Mouse (Mus musculus) kidney, embryonic 15.5 days (tissue): ENCODE measurements around the gene Kcng1. TPM values are rescaled to one million over a fixed set of nuclear protein-coding genes. Genes with fewer than 3 reads are reported as not detected.
A peak's percentile ranks its signal among the peaks of the same experiment; 100 is the strongest.

ENCODE experiments used
- ATAC-seq: fragments of 200-750 bp; cut with Nextera tagmentation; replicated peaks from 2 replicates; pipeline ENCODE4 v1.8.0; 2017; ENCODE audit warnings: moderate TSS enrichment; ENCODE audit not compliant: low FRiP score
- H3K27ac ChIP-seq: fragments of 300-500 bp; sonication (generic); 2 replicates; pipeline ENCODE4 v1.5.1; 2015; ENCODE audit warnings: mild to moderate bottlenecking, inconsistent platforms
- H3K27me3 ChIP-seq: fragments of 300-500 bp; sonication (generic); 2 replicates; pipeline ENCODE4 v1.6.1; 2015; ENCODE audit warnings: inconsistent platforms
- H3K36me3 ChIP-seq: fragments of 300-500 bp; sonication (generic); 2 replicates; pipeline ENCODE4 v1.6.1; 2015; ENCODE audit warnings: inconsistent platforms
- H3K4me1 ChIP-seq: fragments of 300-500 bp; sonication (generic); 2 replicates; pipeline ENCODE4 v1.6.1; 2015; ENCODE audit warnings: inconsistent platforms
- H3K4me2 ChIP-seq: fragments of 300-500 bp; sonication (generic); 2 replicates; pipeline ENCODE4 v1.6.1; 2015; ENCODE audit warnings: moderate library complexity, mild to moderate bottlenecking, inconsistent platforms
- H3K4me3 ChIP-seq: fragments of 300-500 bp; sonication (generic); replicated peaks from 2 replicates; pipeline ENCODE4 v1.5.1; 2015; ENCODE audit warnings: mild to moderate bottlenecking, inconsistent platforms
- H3K9ac ChIP-seq: fragments of 300-500 bp; sonication (generic); 2 replicates; pipeline ENCODE4 v1.6.1; 2015; ENCODE audit warnings: mild to moderate bottlenecking, inconsistent platforms
- H3K9me3 ChIP-seq: fragments of 300-500 bp; sonication (generic); replicated peaks from 2 replicates; pipeline ENCODE4 v1.6.1; 2016; ENCODE audit warnings: inconsistent platforms
- WGBS: fragments of 180-500 bp; shearing (Covaris S2); methylation state at CpG from one replicate; pipeline ENCODE4 v1.1.7; 2015; ENCODE audit warnings: mixed read lengths; 5-methylcytosine and 5-hydroxymethylcytosine counted together
- polyA plus RNA-seq: library from polyadenylated mRNA; unstranded; fragments of >200 nt; fragmentation: Nextera tagmentation; extraction: Ambion mirVana; gene quantifications from 2 replicates; pipeline ENCODE4 v1.2.1, GENCODE M21; 2015

The Kcng1 gene
- polyA plus RNA-seq, 1 experiment from 2014 or later = 3.1 TPM

GRCm38 (mm10) chr2:168257188-168257587, 24.3 kb downstream of the Kcng1 start:
- H3K4me1 ChIP-seq = no peaks in the 10 kb centered on the region
- no peak overlapping the region for H3K4me3 ChIP-seq
- ATAC-seq = no peak
- H3K9me3 ChIP-seq = no peaks in the 10 kb centered on the region
- no peaks in the 10 kb centered on the region for H3K36me3 ChIP-seq
- 87% methylated on average over 4 of the region's 4 CpGs for WGBS
- H3K4me2 ChIP-seq = no peak overlapping the region
- no peak overlapping the region for H3K27ac ChIP-seq
- peaks cover 4% of the 10 kb centered on the region; the same call in 1 of the 2 replicates for H3K27me3 ChIP-seq
- H3K9ac ChIP-seq = no peak overlapping the region

DNA sequence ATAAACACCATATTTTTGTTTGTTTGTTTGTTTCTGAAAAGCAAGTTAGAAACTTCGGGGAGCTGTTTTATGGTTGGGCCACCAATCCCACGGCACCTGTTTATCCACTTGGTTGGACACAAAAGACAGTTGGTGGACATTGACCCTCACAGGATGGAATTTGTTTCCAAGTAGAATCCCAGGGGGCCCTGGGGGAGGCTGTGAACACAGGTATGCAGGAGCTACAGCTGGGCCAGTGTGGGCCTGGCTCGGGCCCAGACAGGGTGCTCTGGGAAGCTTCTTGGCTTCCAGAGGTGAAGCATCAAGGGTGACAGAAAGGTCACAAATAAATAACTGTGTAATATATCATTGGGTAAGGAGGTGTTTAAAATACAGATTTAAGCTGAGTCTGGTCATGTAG, 25.0 kb downstream of the Kcng1 start:
- Histone ChIP-seq H3K4me3 (no peak overlapping the region), H3K27me3 (peaks cover under 1% of the 10 kb centered on the region; the same call in 1 of the 2 replicates), H3K27ac (no peak overlapping the region), H3K4me1 (no peaks in the 10 kb centered on the region), H3K9ac (no peak overlapping the region), H3K36me3 (no peaks in the 10 kb centered on the region), H3K9me3 (no peaks in the 10 kb centered on the region), H3K4me2 (no peak overlapping the region)
- no peak for ATAC-seq
- 74% methylated on average over 3 of the region's 3 CpGs for WGBS

DNA sequence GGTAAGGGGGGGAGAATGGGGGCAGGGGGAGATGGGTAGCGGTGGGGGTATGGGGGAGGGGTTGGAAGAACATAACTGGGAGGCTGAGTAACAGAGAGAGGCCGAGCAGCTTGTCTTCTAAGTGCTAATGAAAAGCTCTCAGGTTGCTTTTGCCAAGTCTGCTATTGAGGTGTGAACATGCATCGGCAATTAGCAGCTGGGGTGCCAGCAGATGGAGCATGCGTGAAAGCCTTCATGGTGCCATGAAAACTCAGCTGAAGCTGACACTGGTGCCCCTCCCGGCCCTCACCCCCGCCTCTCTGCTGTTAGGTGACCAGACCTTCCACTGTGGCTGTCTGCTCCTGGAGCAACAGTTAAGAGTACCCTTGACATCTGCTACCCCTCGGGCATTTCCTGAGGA, 27.7 kb downstream of the Kcng1 start:
- no peaks in the 10 kb centered on the region for H3K36me3 ChIP-seq
- 0 out of 2 replicates have a peak, but pooled peaks cover 4% of the 10 kb centered on the region for H3K4me1 ChIP-seq
- no peak overlapping the region for H3K27ac ChIP-seq
- 38% methylated on average over 7 of the region's 7 CpGs for WGBS
- H3K9me3 ChIP-seq = no peaks in the 10 kb centered on the region
- no peak overlapping the region for H3K4me3 ChIP-seq
- no peak overlapping the region for H3K4me2 ChIP-seq
- 0 out of 2 replicates have a peak, but pooled peaks cover 4% of the 10 kb centered on the region for H3K27me3 ChIP-seq
- no peak for ATAC-seq
- H3K9ac ChIP-seq = no peak overlapping the region

DNA sequence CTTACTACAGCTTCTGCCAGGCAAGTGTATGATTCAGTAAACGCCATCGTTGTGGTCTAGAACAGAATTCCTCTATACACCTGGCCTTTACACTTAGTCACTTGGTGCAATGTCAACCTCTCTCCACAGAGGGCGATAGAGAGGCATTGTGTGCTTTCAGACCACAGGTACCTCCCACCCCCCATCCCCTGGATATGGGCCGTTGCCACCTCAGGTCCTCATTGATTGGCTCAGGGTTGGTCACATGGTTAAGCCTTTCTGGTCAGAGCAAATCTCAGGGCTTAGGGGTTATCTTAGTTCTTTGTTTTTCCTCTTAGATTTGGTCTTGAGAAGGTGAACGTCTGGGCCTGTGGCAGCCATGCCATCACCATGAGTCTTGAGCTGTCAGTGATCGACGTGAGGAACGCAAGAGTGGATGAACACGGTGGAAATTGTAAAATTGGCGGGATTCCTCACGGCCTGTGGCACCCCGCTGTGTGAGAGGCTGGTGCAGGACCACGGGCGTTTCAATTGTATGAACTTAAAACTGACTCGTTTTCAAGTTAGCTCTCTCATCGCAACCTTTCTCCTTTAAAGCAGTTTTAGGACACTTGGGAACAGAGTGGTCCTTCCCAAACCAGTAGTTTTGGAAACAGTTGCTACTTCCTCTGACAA, 28.8 kb downstream of the Kcng1 start:
- no peak overlapping the region for H3K27ac ChIP-seq
- H3K27me3 ChIP-seq = 0 out of 2 replicates have a peak, but pooled peaks cover 4% of the 10 kb centered on the region
- 0 out of 2 replicates have a peak, but pooled peaks have one; percentile 41 for ATAC-seq
- no peaks in the 10 kb centered on the region for H3K36me3 ChIP-seq
- no peak overlapping the region; the same call in 1 of the 2 replicates for H3K4me3 ChIP-seq
- no peaks in the 10 kb centered on the region for H3K9me3 ChIP-seq
- 14% methylated on average over 16 of the region's 16 CpGs for WGBS
- no peak overlapping the region for H3K9ac ChIP-seq
- H3K4me2 ChIP-seq = peak overlapping the region; percentile 34; the same call in 1 of the 2 replicates
- H3K4me1 ChIP-seq = 0 out of 2 replicates have a peak, but pooled peaks cover 4% of the 10 kb centered on the region

DNA sequence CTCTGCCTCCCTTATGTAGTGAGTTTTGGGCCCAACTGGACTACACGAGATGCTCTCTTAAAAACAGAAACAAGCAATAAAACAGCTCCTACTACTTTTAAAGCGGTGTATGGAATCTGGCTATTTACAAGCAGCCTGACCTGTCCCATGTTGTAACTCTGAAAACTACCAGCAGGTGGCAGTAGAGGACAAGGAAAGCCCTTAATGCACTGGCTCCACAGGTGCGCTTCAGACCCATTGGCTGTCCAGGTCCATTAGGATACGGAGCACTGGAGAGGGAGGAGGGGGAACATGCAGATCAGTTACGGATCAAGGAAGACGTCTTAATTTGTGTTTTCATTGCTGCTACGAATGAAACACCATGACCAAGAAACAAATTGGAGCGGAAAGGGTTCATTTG, 31.3 kb downstream of the Kcng1 start:
- 0 out of 2 replicates have a peak, but pooled peaks cover 4% of the 10 kb centered on the region for H3K4me1 ChIP-seq
- no peak overlapping the region for H3K4me2 ChIP-seq
- 14% methylated on average over 8 of the region's 8 CpGs for WGBS
- no peaks in the 10 kb centered on the region for H3K36me3 ChIP-seq
- no peak overlapping the region for H3K4me3 ChIP-seq
- no peak overlapping the region for H3K9ac ChIP-seq
- no peak overlapping the region for H3K27ac ChIP-seq
- no peak for ATAC-seq
- H3K27me3 ChIP-seq = 0 out of 2 replicates have a peak, but pooled peaks cover 7% of the 10 kb centered on the region
- H3K9me3 ChIP-seq = no peaks in the 10 kb centered on the region

- WGBS = 38% methylated on average over 2 of the region's 2 CpGs
Observed at GRCm38 (mm10) chr2:168248856-168249245, 32.7 kb downstream of the Kcng1 start.

DNA sequence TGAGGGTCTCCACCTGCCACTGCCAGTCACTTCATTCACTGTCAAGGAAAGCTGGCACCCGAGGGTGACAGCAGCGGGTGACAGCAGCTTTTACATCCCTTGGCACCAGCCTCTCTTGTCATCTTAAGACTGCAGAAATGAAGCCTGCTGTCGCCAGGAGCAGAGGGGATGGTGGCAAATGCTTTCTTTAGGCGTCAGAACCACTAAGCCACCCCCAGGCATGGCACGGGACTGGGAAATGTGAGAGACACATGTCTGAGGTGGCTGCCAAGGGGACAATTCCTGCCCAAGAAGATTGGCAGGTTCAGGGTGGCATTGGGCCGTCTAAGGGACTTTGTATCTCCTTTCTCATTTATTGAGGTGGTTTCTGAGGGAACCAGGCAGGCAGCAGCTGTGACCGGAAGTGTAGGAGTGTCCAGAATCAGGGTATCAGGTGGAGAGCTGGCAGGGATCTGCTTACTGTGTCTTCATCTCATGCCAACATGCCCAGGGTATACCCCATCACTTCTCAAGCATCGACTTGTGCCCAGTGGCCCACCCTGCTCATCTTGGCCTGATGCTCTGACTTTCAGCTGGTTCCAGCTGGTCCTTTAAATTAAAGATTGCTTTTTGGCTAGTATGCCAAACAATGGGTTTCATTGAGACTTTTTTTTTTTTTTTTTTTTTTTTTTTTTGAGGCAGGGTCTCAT, 33.2 kb downstream of the Kcng1 start:
- 0 out of 2 replicates have a peak, but pooled peaks cover 4% of the 10 kb centered on the region for H3K4me1 ChIP-seq
- no peak for ATAC-seq
- no peaks in the 10 kb centered on the region for H3K36me3 ChIP-seq
- peaks cover 13% of the 10 kb centered on the region; the same call in 1 of the 2 replicates for H3K27me3 ChIP-seq
- WGBS = 69% methylated on average over 8 of the region's 8 CpGs
- H3K9me3 ChIP-seq = no peaks in the 10 kb centered on the region
- no peak overlapping the region for H3K4me3 ChIP-seq
- no peak overlapping the region for H3K27ac ChIP-seq
- H3K9ac ChIP-seq = no peak overlapping the region
- no peak overlapping the region for H3K4me2 ChIP-seq

More at GRCm38 (mm10) chr2:168248856-168249245, 32.7 kb downstream of the Kcng1 start:
- Histone ChIP-seq H3K9ac (no peak overlapping the region), H3K27ac (no peak overlapping the region), H3K4me3 (no peak overlapping the region), H3K27me3 (peaks cover 13% of the 10 kb centered on the region; the same call in 1 of the 2 replicates), H3K4me1 (0 out of 2 replicates have a peak, but pooled peaks cover 4% of the 10 kb centered on the region), H3K4me2 (no peak overlapping the region), H3K9me3 (no peaks in the 10 kb centered on the region), H3K36me3 (no peaks in the 10 kb centered on the region)
- no peak for ATAC-seq

GRCm38 (mm10) chr2:168245571-168245970, 36.0 kb downstream of the Kcng1 start:
- Histone ChIP-seq H3K4me1 (0 out of 2 replicates have a peak, but pooled peaks cover 3% of the 10 kb centered on the region), H3K9ac (no peak overlapping the region), H3K9me3 (no peaks in the 10 kb centered on the region), H3K27me3 (peaks cover 8% of the 10 kb centered on the region; the same call in 1 of the 2 replicates), H3K36me3 (no peaks in the 10 kb centered on the region), H3K4me3 (no peak overlapping the region), H3K4me2 (no peak overlapping the region), H3K27ac (no peak overlapping the region)
- WGBS = 40% methylated on average over 8 of the region's 8 CpGs
- ATAC-seq = no peak

GRCm38 (mm10) chr2:168243278-168243677, 38.3 kb downstream of the Kcng1 start:
- H3K9me3 ChIP-seq = 0 out of 2 replicates have a peak, but pooled peaks cover 4% of the 10 kb centered on the region
- no peak overlapping the region for H3K27ac ChIP-seq
- ATAC-seq = no peak
- no peaks in the 10 kb centered on the region for H3K36me3 ChIP-seq
- H3K27me3 ChIP-seq = peaks cover 8% of the 10 kb centered on the region; the same call in 1 of the 2 replicates
- 74% methylated on average over 4 of the region's 4 CpGs for WGBS
- H3K4me1 ChIP-seq = no peaks in the 10 kb centered on the region
- no peak overlapping the region for H3K4me3 ChIP-seq
- H3K4me2 ChIP-seq = no peak overlapping the region
- H3K9ac ChIP-seq = no peak overlapping the region

GRCm38 (mm10) chr2:168242841-168243240, 38.7 kb downstream of the Kcng1 start:
- H3K36me3 ChIP-seq = no peaks in the 10 kb centered on the region
- H3K27ac ChIP-seq = no peak overlapping the region
- H3K9ac ChIP-seq = no peak overlapping the region
- no peak; the same call in 1 of the 2 replicates for ATAC-seq
- no peak overlapping the region for H3K4me3 ChIP-seq
- no peak overlapping the region for H3K4me2 ChIP-seq
- peaks cover 8% of the 10 kb centered on the region; the same call in 1 of the 2 replicates for H3K27me3 ChIP-seq
- 0 out of 2 replicates have a peak, but pooled peaks cover 4% of the 10 kb centered on the region for H3K9me3 ChIP-seq
- no peaks in the 10 kb centered on the region for H3K4me1 ChIP-seq

- Histone ChIP-seq H3K9me3 (0 out of 2 replicates have a peak, but pooled peaks cover 4% of the 10 kb centered on the region), H3K4me3 (no peak overlapping the region), H3K9ac (no peak overlapping the region), H3K27me3 (no peaks in the 10 kb centered on the region), H3K4me2 (no peak overlapping the region), H3K36me3 (peaks cover 12% of the 10 kb centered on the region), H3K4me1 (no peaks in the 10 kb centered on the region), H3K27ac (no peak overlapping the region)
- no peak for ATAC-seq
- WGBS = 87% methylated on average over 4 of the region's 4 CpGs
Observed at GRCm38 (mm10) chr2:168238335-168238734, 43.2 kb downstream of the Kcng1 start.

DNA sequence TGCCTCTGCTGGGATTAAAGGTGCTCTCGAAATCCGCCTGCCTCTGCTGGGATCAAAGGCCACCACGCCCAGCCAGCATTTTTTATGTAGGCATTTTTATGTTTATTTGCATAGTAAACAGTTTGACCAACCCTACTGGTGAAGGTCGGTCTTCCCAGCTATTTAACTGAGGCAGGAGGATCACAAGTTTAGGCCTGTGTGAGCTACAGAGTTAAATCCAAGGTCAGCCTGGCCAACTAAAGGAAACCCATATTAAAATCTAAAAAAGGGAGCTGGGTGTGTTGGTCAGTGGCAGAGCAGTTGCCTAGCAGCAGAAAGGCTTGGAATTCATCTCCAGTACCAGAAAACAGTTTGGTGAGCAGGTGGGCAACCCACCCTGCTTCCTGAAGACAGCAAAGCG, 48.2 kb downstream of the Kcng1 start:
- H3K36me3 ChIP-seq = peaks cover 27% of the 10 kb centered on the region
- H3K4me3 ChIP-seq = no peak overlapping the region
- 89% methylated on average over 5 of the region's 5 CpGs for WGBS
- no peaks in the 10 kb centered on the region for H3K27me3 ChIP-seq
- no peaks in the 10 kb centered on the region for H3K9me3 ChIP-seq
- H3K27ac ChIP-seq = no peak overlapping the region
- H3K9ac ChIP-seq = no peak overlapping the region
- H3K4me1 ChIP-seq = peaks cover 31% of the 10 kb centered on the region
- ATAC-seq = no peak
- H3K4me2 ChIP-seq = no peak overlapping the region
